Mouse (Mus musculus) midbrain, postnatal 0 days (tissue): ENCODE measurements at regions not wholly inside any gene's neighbourhood (a gene's known extent, or its start where the extent isn't known, plus 50 kb on each side); places are given as distances from the start of the nearest gene placed in this dataset.

Experiments used
- ATAC-seq: fragments of 200-750 bp; cut with Nextera tagmentation; 2 replicates; pipeline ENCODE4 v1.8.0; 2017; ENCODE audit warnings: moderate number of reproducible peaks, mild to moderate bottlenecking, moderate TSS enrichment, moderate library complexity; ENCODE audit not compliant: low FRiP score
- DNase-seq: peaks from one replicate; pipeline ENCODE4 v3.0.0-alpha.2; 2015; ENCODE audit warnings: low spot score
- H3K27ac ChIP-seq: fragments of 300-500 bp; sonication (generic); 2 replicates; pipeline ENCODE4 v1.5.1; 2014; ENCODE audit warnings: low read depth, mild to moderate bottlenecking, low read length, mixed read lengths
- H3K27me3 ChIP-seq: fragments of 300-500 bp; sonication (generic); 2 replicates; pipeline ENCODE4 v1.6.1; 2014; ENCODE audit warnings: low read length, control low read depth, mixed read lengths; ENCODE audit not compliant: insufficient read depth
- H3K36me3 ChIP-seq: fragments of 300-500 bp; sonication (generic); 2 replicates; pipeline ENCODE4 v1.6.1; 2014; ENCODE audit warnings: low read length, control low read depth, mixed read lengths; ENCODE audit not compliant: insufficient read depth
- H3K4me1 ChIP-seq: fragments of 300-500 bp; sonication (generic); 2 replicates; pipeline ENCODE4 v1.6.1; 2014; ENCODE audit warnings: mild to moderate bottlenecking, control low read depth, antibody characterized with exemption, low read length, mixed read lengths; ENCODE audit not compliant: insufficient read depth
- H3K4me2 ChIP-seq: fragments of 300-500 bp; sonication (generic); 2 replicates; pipeline ENCODE4 v1.6.1; 2014; ENCODE audit warnings: low read depth, mild to moderate bottlenecking, low read length, mixed read lengths; ENCODE audit not compliant: poor library complexity, severe bottlenecking
- H3K4me3 ChIP-seq: fragments of 300-500 bp; sonication (generic); 2 replicates; pipeline ENCODE4 v1.5.1; 2014; ENCODE audit warnings: low read depth, mild to moderate bottlenecking, low read length, moderate library complexity
- H3K9ac ChIP-seq: fragments of 300-500 bp; sonication (generic); replicated peaks from 2 replicates; pipeline ENCODE4 v1.6.1; 2014; ENCODE audit warnings: mild to moderate bottlenecking, low read length, moderate library complexity, mixed read lengths; ENCODE audit not compliant: poor library complexity, severe bottlenecking
- H3K9me3 ChIP-seq: fragments of 300-500 bp; sonication (generic); 2 replicates; pipeline ENCODE4 v1.6.1; 2016; ENCODE audit warnings: low read length, control low read depth
- CTCF ChIP-seq: IDR thresholded peaks from 2 replicates; pipeline ENCODE4 v1.5.1; 2016; ENCODE audit warnings: antibody characterized with exemption, mild to moderate bottlenecking
- WGBS: fragments of 180-500 bp; shearing (Covaris S2); extraction: QIAGEN DNeasy Blood & Tissue Kit; methylation state at CpG from one replicate; pipeline ENCODE4 v1.1.7; 2014; 5-methylcytosine and 5-hydroxymethylcytosine counted together

GRCm38 (mm10) chr3:139867499-139867898, 662.0 kb downstream of the Stpg2 start:
- Histone ChIP-seq H3K27ac (no peak overlapping the region), H3K4me2 (no peak overlapping the region), H3K9me3 (no peaks in the 10 kb centered on the region), H3K4me1 (no peaks in the 10 kb centered on the region), H3K36me3 (no peaks in the 10 kb centered on the region), H3K27me3 (no peaks in the 10 kb centered on the region), H3K9ac (no peak overlapping the region), H3K4me3 (no peak overlapping the region)
- no peak for ATAC-seq
- no peak for TF ChIP-seq CTCF
- no peak for DNase-seq
- 86% methylated on average over 3 of the region's 3 CpGs for WGBS

- Histone ChIP-seq H3K4me1 (no peaks in the 10 kb centered on the region), H3K4me2 (no peak overlapping the region), H3K27me3 (no peaks in the 10 kb centered on the region), H3K9me3 (no peaks in the 10 kb centered on the region), H3K4me3 (no peak overlapping the region), H3K27ac (no peak overlapping the region), H3K9ac (no peak overlapping the region), H3K36me3 (no peaks in the 10 kb centered on the region)
- no peak for DNase-seq
- no peak for TF ChIP-seq CTCF
- 91% methylated on average over 3 of the region's 3 CpGs for WGBS
- ATAC-seq: no peak
Measured at GRCm38 (mm10) chr3:139869779-139870178, 664.3 kb downstream of the Stpg2 start.

GRCm38 (mm10) chr3:139885942-139886860, 680.7 kb downstream of the Stpg2 start:
- 29% methylated on average over 14 of the region's 14 CpGs for WGBS
- H3K9me3 ChIP-seq: no peaks in the 10 kb centered on the region
- no peak overlapping the region for H3K9ac ChIP-seq
- no peak for TF ChIP-seq CTCF
- H3K36me3 ChIP-seq: no peaks in the 10 kb centered on the region
- DNase-seq (peak; percentile 96), ATAC-seq (peak; percentile 85)
- no peaks in the 10 kb centered on the region for H3K27me3 ChIP-seq
- H3K4me1 ChIP-seq: peaks cover 7% of the 10 kb centered on the region; the same call in 1 of the 2 replicates
- no peak overlapping the region for H3K27ac ChIP-seq
- 0 out of 2 replicates have a peak overlapping the region, but pooled peaks have one; percentile 3 for H3K4me2 ChIP-seq
- no peak overlapping the region for H3K4me3 ChIP-seq

GRCm38 (mm10) chr3:139887265-139887664, 681.8 kb downstream of the Stpg2 start:
- H3K9me3 ChIP-seq: no peaks in the 10 kb centered on the region
- no peak overlapping the region for H3K9ac ChIP-seq
- H3K27me3 ChIP-seq: no peaks in the 10 kb centered on the region
- DNase-seq: peak; percentile 86
- H3K4me2 ChIP-seq: no peak overlapping the region
- H3K36me3 ChIP-seq: no peaks in the 10 kb centered on the region
- peaks cover 7% of the 10 kb centered on the region; the same call in 1 of the 2 replicates for H3K4me1 ChIP-seq
- no peak for ATAC-seq
- no peak for TF ChIP-seq CTCF
- H3K4me3 ChIP-seq: no peak overlapping the region
- WGBS: 77% methylated on average over 5 of the region's 5 CpGs
- H3K27ac ChIP-seq: no peak overlapping the region

GRCm38 (mm10) chr3:139888537-139888936, 683.0 kb downstream of the Stpg2 start:
- Histone ChIP-seq H3K36me3 (no peaks in the 10 kb centered on the region), H3K4me1 (peaks cover 7% of the 10 kb centered on the region; the same call in 1 of the 2 replicates), H3K4me3 (no peak overlapping the region), H3K9ac (no peak overlapping the region), H3K4me2 (no peak overlapping the region), H3K9me3 (no peaks in the 10 kb centered on the region), H3K27ac (no peak overlapping the region), H3K27me3 (no peaks in the 10 kb centered on the region)
- no peak for TF ChIP-seq CTCF
- WGBS: 89% methylated on average over 1 of the region's 1 CpGs
- no peak for ATAC-seq
- DNase-seq: no peak

GRCm38 (mm10) chr3:139890186-139890585, 684.7 kb downstream of the Stpg2 start:
- ATAC-seq (no peak), DNase-seq (no peak)
- peaks cover 7% of the 10 kb centered on the region; the same call in 1 of the 2 replicates for H3K4me1 ChIP-seq

More at GRCm38 (mm10) chr3:139890186-139890585, 684.7 kb downstream of the Stpg2 start:
- Histone ChIP-seq H3K27ac (no peak overlapping the region), H3K4me2 (no peak overlapping the region), H3K36me3 (no peaks in the 10 kb centered on the region), H3K4me3 (no peak overlapping the region), H3K9ac (no peak overlapping the region), H3K27me3 (no peaks in the 10 kb centered on the region), H3K9me3 (no peaks in the 10 kb centered on the region)
- no peak for TF ChIP-seq CTCF
- 53% methylated on average over 2 of the region's 2 CpGs for WGBS
